Mouse (Mus musculus): ENCODE data around the gene Tnrc6a. TPM values are rescaled to one million over a fixed set of nuclear protein-coding genes. Genes with fewer than 3 reads are reported as not detected.

Gene Tnrc6a
- total and polyA plus RNA-seq, 3 experiments: 16.3 to 62.0 (median 20.1) TPM

DNA sequence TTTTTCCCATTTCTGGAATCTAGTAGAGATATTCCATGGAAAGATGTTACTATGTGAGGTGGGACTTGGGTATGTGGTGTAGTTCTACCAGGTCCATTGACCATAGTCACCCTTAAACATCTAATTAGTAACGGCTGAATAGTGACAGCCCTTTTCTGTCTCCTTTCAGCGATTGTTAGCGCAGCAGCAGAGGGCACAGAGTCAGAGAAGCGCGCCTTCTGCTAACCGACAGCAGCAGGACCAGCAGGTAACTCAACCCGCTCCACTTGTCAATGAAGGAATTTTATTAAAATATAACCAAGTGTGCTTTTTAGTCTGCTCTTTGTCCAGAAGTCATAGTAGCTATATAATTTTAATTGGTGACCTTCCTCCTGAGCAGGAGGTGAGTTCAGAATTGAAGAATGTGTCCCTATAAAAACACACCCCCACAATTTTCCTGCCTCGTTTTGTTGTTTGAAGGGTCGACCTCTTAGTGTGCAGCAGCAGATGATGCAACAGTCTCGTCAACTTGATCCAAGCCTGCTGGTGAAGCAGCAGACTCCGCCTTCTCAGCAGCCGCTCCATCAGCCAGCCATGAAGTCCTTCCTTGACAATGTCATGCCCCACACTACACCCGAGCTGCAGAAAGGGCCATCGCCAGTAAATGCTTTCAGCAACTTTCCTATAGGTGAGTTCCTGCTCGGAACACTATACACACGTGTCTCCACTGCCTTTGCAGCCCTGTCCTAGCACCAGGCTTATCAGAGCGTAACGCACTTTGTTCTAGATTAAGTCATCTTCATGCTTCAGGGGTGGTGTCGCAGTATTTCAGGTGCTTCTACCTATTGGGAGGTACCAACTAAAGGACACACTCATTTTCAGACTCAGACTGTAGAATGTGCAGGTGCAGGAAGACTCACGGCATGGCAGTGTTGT lies 58.4 kb downstream of the Tnrc6a start:
- in situ Hi-C loops (cut with MboI; ENCODE audit: low pct_ligation_motif_present, low pct_unique_long_range_greater_than_20kb, low sequenced_read_pairs): loop anchor here (25.0 kb wide), 1 partner anchor 170 kb away; no protein-coding TSS in a partner anchor
- Histone ChIP-seq H3K27me3 (replicated peaks) (no peaks in the 10 kb centered on the region), H3K4me3 (replicated peaks in 1 of 3; ENCODE audit: low read depth in 2 of 3, low read length in 2 of 3, poor library complexity in 1 of 3) (no peak overlapping the region), H3K4me1 (ENCODE audit: control insufficient read depth in 1 of 2, insufficient read depth in 2 of 2) (peaks cover 0 to 13% of the 10 kb centered on the region in 2 experiments; a peak in 2 of 4 replicates), H3K9ac (ENCODE audit: insufficient read depth, low read depth) (no peak overlapping the region), H3K4me2 (ENCODE audit: insufficient read depth, low read depth, poor library complexity, severe bottlenecking) (no peak overlapping the region), H3K36me3 (replicated peaks in 1 of 2; ENCODE audit: control insufficient read depth in 1 of 2, insufficient read depth in 1 of 2, low read length in 1 of 2) (peaks cover 75 to 96% of the 10 kb centered on the region in 2 experiments), H3K9me3 (replicated peaks; ENCODE audit: low read length) (no peaks in the 10 kb centered on the region), H3K27ac (ENCODE audit: insufficient read depth, low read depth) (no peak overlapping the region), H3K79me2 (replicated peaks; ENCODE audit: control insufficient read depth, extremely low read depth, insufficient read depth, poor library complexity, severe bottlenecking) (no peaks in the 10 kb centered on the region)
- dilution Hi-C loops (cut with MboI; ENCODE audit: extremely low pct_ligation_motif_present, extremely low pct_unique_long_range_greater_than_20kb, low sequenced_read_pairs): no loop called here
- TF ChIP-seq IRF4 (IDR thresholded peaks at IDR 0.05; ENCODE audit: low read depth, low read length): no peak
- TF ChIP-seq TBP (conservative IDR thresholded peaks at IDR 0.05; ENCODE audit: low read depth, low read length): no peak
- TF ChIP-seq CHD2 (IDR thresholded peaks at IDR 0.05; ENCODE audit: low read length): no peak
- no peak for TF ChIP-seq GABPA (IDR thresholded peaks at IDR 0.05; ENCODE audit: insufficient replicate concordance, low read depth, low read length)
- TF ChIP-seq HCFC1 (IDR thresholded peaks at IDR 0.05; ENCODE audit: low read depth, low read length): no peak
- no peak for TF ChIP-seq ZKSCAN1 (IDR thresholded peaks at IDR 0.05; ENCODE audit: borderline replicate concordance, low read depth, low read length)
- TF ChIP-seq EP300 (IDR thresholded peaks at IDR 0.05; ENCODE audit: low read length): no peak
- no peak for TF ChIP-seq RAD21 (IDR thresholded peaks at IDR 0.05; ENCODE audit: low read depth, low read length)
- no peak for TF ChIP-seq POLR2A (IDR thresholded peaks at IDR 0.05; ENCODE audit: low read depth, low read length)
- no peak for TF ChIP-seq BHLHE40 (IDR thresholded peaks at IDR 0.05; ENCODE audit: low read depth, low read length)
- DNase-seq (ENCODE audit: extremely low read depth): no peak

DNA sequence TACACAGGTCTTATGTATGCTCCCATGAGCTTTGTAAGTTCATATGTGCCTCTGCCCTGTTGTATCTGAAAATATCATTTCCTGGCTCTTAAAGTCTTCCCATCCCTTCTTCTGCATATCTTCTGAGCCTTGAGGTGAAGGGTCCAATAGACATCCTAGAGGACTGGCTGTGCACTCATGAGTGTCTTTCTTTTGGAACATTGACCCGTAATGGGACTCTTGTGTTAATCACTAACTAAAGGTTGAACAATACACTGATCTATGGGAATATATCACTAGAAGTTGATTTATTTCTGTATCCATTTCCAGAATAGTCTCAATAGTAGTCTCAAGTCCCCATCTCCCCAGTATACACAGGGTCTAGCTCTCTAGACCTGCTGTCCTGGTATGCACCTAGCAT lies 61.2 kb downstream of the Tnrc6a start:
- dilution Hi-C loops (cut with MboI; ENCODE audit: extremely low pct_ligation_motif_present, extremely low pct_unique_long_range_greater_than_20kb, low sequenced_read_pairs): no loop called here
- no peak overlapping the region for H3K4me3 ChIP-seq (replicated peaks in 1 of 3; ENCODE audit: low read depth in 2 of 3, low read length in 2 of 3, poor library complexity in 1 of 3)
- in situ Hi-C loops (cut with MboI; ENCODE audit: low pct_ligation_motif_present, low pct_unique_long_range_greater_than_20kb, low sequenced_read_pairs): loop anchor here (25.0 kb wide), 1 partner anchor 173 kb away; no protein-coding TSS in a partner anchor
- peaks cover 80 to 96% of the 10 kb centered on the region in 2 experiments for H3K36me3 ChIP-seq (replicated peaks in 1 of 2; ENCODE audit: control insufficient read depth in 1 of 2, insufficient read depth in 1 of 2, low read length in 1 of 2)
- H3K4me1 ChIP-seq (ENCODE audit: control insufficient read depth in 1 of 2, insufficient read depth in 2 of 2): peaks cover 17 to 41% of the 10 kb centered on the region in 2 experiments
- no peak overlapping the region for H3K27ac ChIP-seq (ENCODE audit: insufficient read depth, low read depth)
- H3K27me3 ChIP-seq (replicated peaks): no peaks in the 10 kb centered on the region
- H3K4me2 ChIP-seq (ENCODE audit: insufficient read depth, low read depth, poor library complexity, severe bottlenecking): no peak overlapping the region
- no peaks in the 10 kb centered on the region for H3K9me3 ChIP-seq (replicated peaks; ENCODE audit: low read length)
- H3K79me2 ChIP-seq (replicated peaks; ENCODE audit: control insufficient read depth, extremely low read depth, insufficient read depth, poor library complexity, severe bottlenecking): no peaks in the 10 kb centered on the region
- no peak for DNase-seq (ENCODE audit: extremely low read depth)
- H3K9ac ChIP-seq (ENCODE audit: insufficient read depth, low read depth): no peak overlapping the region
- TF ChIP-seq IRF4 (IDR thresholded peaks at IDR 0.05; ENCODE audit: low read depth, low read length): no peak
- TF ChIP-seq CHD2 (IDR thresholded peaks at IDR 0.05; ENCODE audit: low read length): no peak
- no peak for TF ChIP-seq USF2 (conservative IDR thresholded peaks at IDR 0.05; ENCODE audit: low read depth, low read length)
- TF ChIP-seq USF1 (IDR thresholded peaks at IDR 0.05; ENCODE audit: low read depth, low read length): no peak
- TF ChIP-seq MAFK (IDR thresholded peaks at IDR 0.05; ENCODE audit: insufficient replicate concordance, low read length): no peak
- no peak for TF ChIP-seq ZC3H11A (IDR thresholded peaks at IDR 0.05; ENCODE audit: low read depth, low read length)
- TF ChIP-seq ZKSCAN1 (IDR thresholded peaks at IDR 0.05; ENCODE audit: borderline replicate concordance, low read depth, low read length): no peak
- no peak for TF ChIP-seq JUN (IDR thresholded peaks at IDR 0.05; ENCODE audit: insufficient read depth, low read depth, low read length)
- TF ChIP-seq HCFC1 (IDR thresholded peaks at IDR 0.05; ENCODE audit: low read depth, low read length): no peak
- no peak for TF ChIP-seq ELF1 (IDR thresholded peaks at IDR 0.05; ENCODE audit: low read depth, low read length)
- no peak for TF ChIP-seq GABPA (IDR thresholded peaks at IDR 0.05; ENCODE audit: insufficient replicate concordance, low read depth, low read length)
- no peak for TF ChIP-seq MAX (IDR thresholded peaks at IDR 0.05; ENCODE audit: low read length)
- no peak for TF ChIP-seq TBP (conservative IDR thresholded peaks at IDR 0.05; ENCODE audit: low read depth, low read length)
- no peak for TF ChIP-seq ZNF384 (IDR thresholded peaks at IDR 0.05; ENCODE audit: low read depth, low read length)
